Mouse (Mus musculus): Measurements from ENCODE around the gene Gfod1. TPM values are rescaled to one million over a fixed set of nuclear protein-coding genes. Genes with fewer than 3 reads are reported as not detected.
A peak's percentile ranks its signal among the peaks of the same experiment; 100 is the strongest.

Gene Gfod1
- polyA plus RNA-seq, 1 experiment from 2014 or later, result 0.10 TPM

GRCm38 (mm10) chr13:43319396-43319795 lies 15.4 kb upstream of the Gfod1 start:
- Histone ChIP-seq H3K4me3 (no peak overlapping the region), H3K27me3 (ENCODE audit: low read depth, poor library complexity, severe bottlenecking) (no peaks in the 10 kb centered on the region), H3K36me3 (no peaks in the 10 kb centered on the region), H3K4me1 (no peaks in the 10 kb centered on the region), H3K9me3 (replicated peaks) (no peaks in the 10 kb centered on the region; the same call in 1 of the 2 replicates), H3K27ac (replicated peaks) (no peak overlapping the region)
- 70% methylated on average over 3 of the region's 3 CpGs for WGBS
- DNase-seq (ENCODE audit: low spot score), result no peak

- no peak for DNase-seq (ENCODE audit: low spot score)
- H3K4me1 ChIP-seq, result no peaks in the 10 kb centered on the region
- no peaks in the 10 kb centered on the region; the same call in 1 of the 2 replicates for H3K9me3 ChIP-seq (replicated peaks)
- no peak overlapping the region for H3K27ac ChIP-seq (replicated peaks)
- WGBS, result 92% methylated on average over 5 of the region's 5 CpGs
- no peak overlapping the region for H3K4me3 ChIP-seq
- no peaks in the 10 kb centered on the region for H3K27me3 ChIP-seq (ENCODE audit: low read depth, poor library complexity, severe bottlenecking)
- no peaks in the 10 kb centered on the region for H3K36me3 ChIP-seq
Observed at GRCm38 (mm10) chr13:43317411-43317810, 13.4 kb upstream of the Gfod1 start.

- Histone ChIP-seq H3K27ac (replicated peaks) (no peak overlapping the region), H3K9me3 (replicated peaks) (peaks cover 13% of the 10 kb centered on the region), H3K27me3 (ENCODE audit: low read depth, poor library complexity, severe bottlenecking) (peaks cover 65% of the 10 kb centered on the region), H3K4me1 (peaks cover 30% of the 10 kb centered on the region), H3K36me3 (no peaks in the 10 kb centered on the region), H3K4me3 (no peak overlapping the region)
- WGBS, result 78% methylated on average over 15 of the region's 15 CpGs
- DNase-seq (ENCODE audit: low spot score), result no peak
Observed at GRCm38 (mm10) chr13:43305181-43305924, 1.4 kb upstream of the Gfod1 start.

GRCm38 (mm10) chr13:43304700-43305099 lies 728 bp upstream of the Gfod1 start:
- WGBS, result 25% methylated on average over 11 of the region's 11 CpGs

GRCm38 (mm10) chr13:43303161-43303965 lies 609 bp downstream of the Gfod1 start:
- Histone ChIP-seq H3K27me3 (ENCODE audit: low read depth, poor library complexity, severe bottlenecking) (peaks cover 83% of the 10 kb centered on the region), H3K27ac (replicated peaks) (peak overlapping the region; percentile 80), H3K9me3 (replicated peaks) (no peaks in the 10 kb centered on the region), H3K36me3 (no peaks in the 10 kb centered on the region), H3K4me1 (peaks cover 42% of the 10 kb centered on the region), H3K4me3 (peak overlapping the region; percentile 78)
- DNase-seq (ENCODE audit: low spot score), result no peak
- WGBS, result under 1% methylated on average over 78 of the region's 78 CpGs

More at GRCm38 (mm10) chr13:43304700-43305099, 728 bp upstream of the Gfod1 start:
- Histone ChIP-seq H3K27me3 (ENCODE audit: low read depth, poor library complexity, severe bottlenecking) (peaks cover 71% of the 10 kb centered on the region), H3K27ac (replicated peaks) (peak overlapping the region; percentile 80), H3K4me1 (peaks cover 33% of the 10 kb centered on the region), H3K4me3 (peak overlapping the region; percentile 78), H3K36me3 (no peaks in the 10 kb centered on the region), H3K9me3 (replicated peaks) (peaks cover 7% of the 10 kb centered on the region)
- no peak for DNase-seq (ENCODE audit: low spot score)

- no peak for DNase-seq (ENCODE audit: low spot score)
- WGBS, result 2% methylated on average over 19 of the region's 19 CpGs
- Histone ChIP-seq H3K4me1 (peaks cover 42% of the 10 kb centered on the region), H3K27ac (replicated peaks) (peak overlapping the region; percentile 80; the same call in 1 of the 2 replicates), H3K4me3 (peak overlapping the region; percentile 78), H3K27me3 (ENCODE audit: low read depth, poor library complexity, severe bottlenecking) (peaks cover 89% of the 10 kb centered on the region), H3K9me3 (replicated peaks) (no peaks in the 10 kb centered on the region), H3K36me3 (no peaks in the 10 kb centered on the region)
Observed at GRCm38 (mm10) chr13:43302651-43303160, 1.3 kb downstream of the Gfod1 start.

- peaks cover 90% of the 10 kb centered on the region for H3K27me3 ChIP-seq (ENCODE audit: low read depth, poor library complexity, severe bottlenecking)
- H3K4me3 ChIP-seq, result peak overlapping the region; percentile 78
- H3K27ac ChIP-seq (replicated peaks), result no peak overlapping the region
- no peaks in the 10 kb centered on the region for H3K9me3 ChIP-seq (replicated peaks)
- no peaks in the 10 kb centered on the region for H3K36me3 ChIP-seq
- WGBS, result 9% methylated on average over 11 of the region's 11 CpGs
- no peak for DNase-seq (ENCODE audit: low spot score)
- peaks cover 42% of the 10 kb centered on the region for H3K4me1 ChIP-seq
Observed at GRCm38 (mm10) chr13:43302239-43302638, 1.7 kb downstream of the Gfod1 start.

- Histone ChIP-seq H3K4me3 (no peak overlapping the region), H3K36me3 (no peaks in the 10 kb centered on the region), H3K4me1 (peaks cover 42% of the 10 kb centered on the region), H3K27me3 (ENCODE audit: low read depth, poor library complexity, severe bottlenecking) (peaks cover 89% of the 10 kb centered on the region), H3K9me3 (replicated peaks) (no peaks in the 10 kb centered on the region), H3K27ac (replicated peaks) (no peak overlapping the region)
- DNase-seq (ENCODE audit: low spot score), result no peak
- WGBS, result 40% methylated on average over 9 of the region's 9 CpGs
Observed at GRCm38 (mm10) chr13:43300906-43301305, 3.1 kb downstream of the Gfod1 start.

- H3K27ac ChIP-seq (replicated peaks), result no peak overlapping the region
- H3K9me3 ChIP-seq (replicated peaks), result no peaks in the 10 kb centered on the region
- peaks cover 45% of the 10 kb centered on the region for H3K4me1 ChIP-seq
- H3K27me3 ChIP-seq (ENCODE audit: low read depth, poor library complexity, severe bottlenecking), result peaks cover 88% of the 10 kb centered on the region
- H3K36me3 ChIP-seq, result no peaks in the 10 kb centered on the region
- 16% methylated on average over 5 of the region's 5 CpGs for WGBS
- no peak for DNase-seq (ENCODE audit: low spot score)
- H3K4me3 ChIP-seq, result no peak overlapping the region
Observed at GRCm38 (mm10) chr13:43300366-43300765, 3.6 kb downstream of the Gfod1 start.

GRCm38 (mm10) chr13:43299171-43299570 lies 4.8 kb downstream of the Gfod1 start:
- 34% methylated on average over 5 of the region's 5 CpGs for WGBS
- DNase-seq (ENCODE audit: low spot score), result no peak
- Histone ChIP-seq H3K27me3 (ENCODE audit: low read depth, poor library complexity, severe bottlenecking) (peaks cover 78% of the 10 kb centered on the region), H3K4me3 (no peak overlapping the region), H3K4me1 (peaks cover 42% of the 10 kb centered on the region), H3K9me3 (replicated peaks) (no peaks in the 10 kb centered on the region), H3K27ac (replicated peaks) (no peak overlapping the region), H3K36me3 (no peaks in the 10 kb centered on the region)

- no peak for DNase-seq (ENCODE audit: low spot score)
- Histone ChIP-seq H3K36me3 (no peaks in the 10 kb centered on the region), H3K27ac (replicated peaks) (no peak overlapping the region), H3K4me1 (peaks cover 29% of the 10 kb centered on the region), H3K4me3 (no peak overlapping the region), H3K9me3 (replicated peaks) (no peaks in the 10 kb centered on the region), H3K27me3 (ENCODE audit: low read depth, poor library complexity, severe bottlenecking) (peaks cover 67% of the 10 kb centered on the region)
- WGBS, result 90% methylated on average over 5 of the region's 5 CpGs
Observed at GRCm38 (mm10) chr13:43297526-43297925, 6.4 kb downstream of the Gfod1 start.

GRCm38 (mm10) chr13:43296140-43296805 lies 7.7 kb downstream of the Gfod1 start:
- Histone ChIP-seq H3K9me3 (replicated peaks) (no peaks in the 10 kb centered on the region), H3K27ac (replicated peaks) (no peak overlapping the region), H3K4me1 (peaks cover 19% of the 10 kb centered on the region), H3K36me3 (no peaks in the 10 kb centered on the region), H3K4me3 (no peak overlapping the region), H3K27me3 (ENCODE audit: low read depth, poor library complexity, severe bottlenecking) (peaks cover 55% of the 10 kb centered on the region)
- DNase-seq (ENCODE audit: low spot score), result no peak
- 72% methylated on average over 7 of the region's 7 CpGs for WGBS
